Mouse (Mus musculus): ENCODE measurements around the gene Gm17027. TPM values are rescaled to one million over a fixed set of nuclear protein-coding genes. Genes with fewer than 3 reads are reported as not detected.
"Not testable (repeated sequence)": the region's sequence is repeated elsewhere in the genome, so short reads cannot be mapped to it uniquely, and the experiment has no call there.

The Gm17027 gene
- not detected in 2 replicates for polyA plus RNA-seq (2014; fragmentation: Nextera tagmentation; extraction: Ambion mirVana)

- ATAC-seq (ENCODE audit: low read depth), result not testable (repeated sequence)
- WGBS, result 88% methylated on average over 1 of the region's 2 CpGs
Measured at GRCm38 (mm10) chr14:42162522-42162921, at the start of gene Gm17027. TSS of gene Gm17027 (minus strand) at chr14:42162622.

GRCm38 (mm10) chr14:42190691-42191090, 28.3 kb upstream of the Gm17027 start, which contains the start of gene Gm3573:
TSS of gene Gm3573 (minus strand) at chr14:42190791.
- not testable (repeated sequence) for H3K36me3 ChIP-seq (ENCODE audit: control insufficient read depth, insufficient read depth, low read length); H3K27ac ChIP-seq (ENCODE audit: low read depth, low read length); H3K27me3 ChIP-seq (ENCODE audit: control insufficient read depth, insufficient read depth, low read length); H3K4me1 ChIP-seq (ENCODE audit: control insufficient read depth, insufficient read depth, low read length); H3K4me2 ChIP-seq (ENCODE audit: low read depth, low read length); H3K9ac ChIP-seq (replicated peaks; ENCODE audit: low read depth, low read length); ATAC-seq (ENCODE audit: low read depth); H3K4me3 ChIP-seq (ENCODE audit: low read depth, low read length); H3K9me3 ChIP-seq (ENCODE audit: control insufficient read depth, low read length)
- no CpG with 5 or more reads among the region's 1 CpGs for WGBS

More at GRCm38 (mm10) chr14:42162522-42162921, at the start of gene Gm17027:
- not testable (repeated sequence) for H3K9me3 ChIP-seq (ENCODE audit: control insufficient read depth, low read length); H3K4me2 ChIP-seq (ENCODE audit: low read depth, low read length); H3K9ac ChIP-seq (replicated peaks; ENCODE audit: low read depth, low read length); H3K4me1 ChIP-seq (ENCODE audit: control insufficient read depth, insufficient read depth, low read length); H3K27me3 ChIP-seq (ENCODE audit: control insufficient read depth, insufficient read depth, low read length); H3K27ac ChIP-seq (ENCODE audit: low read depth, low read length); H3K4me3 ChIP-seq (ENCODE audit: low read depth, low read length); H3K36me3 ChIP-seq (ENCODE audit: control insufficient read depth, insufficient read depth, low read length)

GRCm38 (mm10) chr14:42183936-42184335, 21.5 kb upstream of the Gm17027 start:
- ATAC-seq (ENCODE audit: low read depth); H3K27me3 ChIP-seq (ENCODE audit: control insufficient read depth, insufficient read depth, low read length); H3K27ac ChIP-seq (ENCODE audit: low read depth, low read length); H3K4me3 ChIP-seq (ENCODE audit: low read depth, low read length); H3K9ac ChIP-seq (replicated peaks; ENCODE audit: low read depth, low read length); H3K9me3 ChIP-seq (ENCODE audit: control insufficient read depth, low read length); H3K4me2 ChIP-seq (ENCODE audit: low read depth, low read length); H3K36me3 ChIP-seq (ENCODE audit: control insufficient read depth, insufficient read depth, low read length); H3K4me1 ChIP-seq (ENCODE audit: control insufficient read depth, insufficient read depth, low read length): not testable (repeated sequence)
- 90% methylated on average over 3 of the region's 3 CpGs for WGBS

GRCm38 (mm10) chr14:42134571-42134970, 27.9 kb downstream of the Gm17027 start:
- not testable (repeated sequence) for H3K9me3 ChIP-seq (ENCODE audit: control insufficient read depth, low read length); H3K4me1 ChIP-seq (ENCODE audit: control insufficient read depth, insufficient read depth, low read length); H3K27ac ChIP-seq (ENCODE audit: low read depth, low read length); H3K36me3 ChIP-seq (ENCODE audit: control insufficient read depth, insufficient read depth, low read length); H3K27me3 ChIP-seq (ENCODE audit: control insufficient read depth, insufficient read depth, low read length); H3K9ac ChIP-seq (replicated peaks; ENCODE audit: low read depth, low read length); H3K4me3 ChIP-seq (ENCODE audit: low read depth, low read length); ATAC-seq (ENCODE audit: low read depth); H3K4me2 ChIP-seq (ENCODE audit: low read depth, low read length)
- WGBS, result 76% methylated on average over 6 of the region's 8 CpGs

- H3K4me3 ChIP-seq (ENCODE audit: low read depth, low read length); H3K27me3 ChIP-seq (ENCODE audit: control insufficient read depth, insufficient read depth, low read length); H3K4me2 ChIP-seq (ENCODE audit: low read depth, low read length); H3K4me1 ChIP-seq (ENCODE audit: control insufficient read depth, insufficient read depth, low read length); ATAC-seq (ENCODE audit: low read depth); H3K9me3 ChIP-seq (ENCODE audit: control insufficient read depth, low read length); H3K36me3 ChIP-seq (ENCODE audit: control insufficient read depth, insufficient read depth, low read length); H3K27ac ChIP-seq (ENCODE audit: low read depth, low read length); H3K9ac ChIP-seq (replicated peaks; ENCODE audit: low read depth, low read length): not testable (repeated sequence)
- 61% methylated on average over 10 of the region's 14 CpGs for WGBS
Measured at GRCm38 (mm10) chr14:42133806-42134205, 28.6 kb downstream of the Gm17027 start.

- H3K4me1 ChIP-seq (ENCODE audit: control insufficient read depth, insufficient read depth, low read length); H3K4me3 ChIP-seq (ENCODE audit: low read depth, low read length); ATAC-seq (ENCODE audit: low read depth); H3K9me3 ChIP-seq (ENCODE audit: control insufficient read depth, low read length); H3K36me3 ChIP-seq (ENCODE audit: control insufficient read depth, insufficient read depth, low read length); H3K27ac ChIP-seq (ENCODE audit: low read depth, low read length); H3K9ac ChIP-seq (replicated peaks; ENCODE audit: low read depth, low read length); H3K27me3 ChIP-seq (ENCODE audit: control insufficient read depth, insufficient read depth, low read length); H3K4me2 ChIP-seq (ENCODE audit: low read depth, low read length): not testable (repeated sequence)
- WGBS, result no CpG with 5 or more reads among the region's 2 CpGs
Measured at GRCm38 (mm10) chr14:42117269-42117668, 45.2 kb downstream of the Gm17027 start, which contains the start of gene Gm7951. TSS of gene Gm7951 (minus strand) at chr14:42117369.

Other genes with a start within 250 kb of the Gm17027 start
- not detected in 2 replicates for gene 1700049E17Rik1, start 237.7 kb downstream of the Gm17027 start, polyA plus RNA-seq (2014; fragmentation: Nextera tagmentation; extraction: Ambion mirVana)
- gene 1700024B05Rik, start 218.6 kb downstream of the Gm17027 start, polyA plus RNA-seq (2014; fragmentation: Nextera tagmentation; extraction: Ambion mirVana), result not detected in 2 replicates
- gene Gm6401, start 194.7 kb downstream of the Gm17027 start, polyA plus RNA-seq (2014; fragmentation: Nextera tagmentation; extraction: Ambion mirVana), result not detected in 2 replicates
- gene Gm3543, start 179.3 kb downstream of the Gm17027 start, polyA plus RNA-seq (2014; fragmentation: Nextera tagmentation; extraction: Ambion mirVana), result not detected in 2 replicates
- not detected in 2 replicates for gene Gm7951, start 45.3 kb downstream of the Gm17027 start, polyA plus RNA-seq (2014; fragmentation: Nextera tagmentation; extraction: Ambion mirVana)
- gene Gm3573, start 28.2 kb upstream of the Gm17027 start, polyA plus RNA-seq (2014; fragmentation: Nextera tagmentation; extraction: Ambion mirVana), result not detected in 2 replicates
- gene Gm17026, start 97.4 kb upstream of the Gm17027 start, polyA plus RNA-seq (2014; fragmentation: Nextera tagmentation; extraction: Ambion mirVana), result not detected in 2 replicates
- gene Gm9611, start 134.7 kb upstream of the Gm17027 start, polyA plus RNA-seq (2014; fragmentation: Nextera tagmentation; extraction: Ambion mirVana), result not detected in 2 replicates
- not detected in 2 replicates for gene Gm7995, start 147.6 kb upstream of the Gm17027 start, polyA plus RNA-seq (2014; fragmentation: Nextera tagmentation; extraction: Ambion mirVana)